8 mouse cellular contexts compared by ENCODE assay signal in genomic region chr10:59894251-59895160, GRCm38 (mm10). TPM values are rescaled to one million over a fixed set of nuclear protein-coding genes. Genes with fewer than 3 reads are reported as not detected.
DNase-seq lines count a peak whose midpoint lies in the region; TF ChIP-seq lines count a peak whose summit lies in the region.

No protein-coding gene starts in this region.

- peaks cover 10% of the 10 kb centered on the region; the same call in 1 of the 2 replicates for H3K4me1 ChIP-seq in lung, adult 2 months (ENCODE audit: control insufficient read depth, insufficient read depth, low read length)

- TF ChIP-seq POLR2A in lung, adult 2 months (IDR thresholded peaks at IDR 0.05; ENCODE audit: borderline replicate concordance, extremely low read depth, low read depth, low read length) = 0 out of 2 replicates have a peak, but pooled peaks have one; percentile 30

- DNase-seq in B cell, adult 2 months = peak; percentile 92 to 93
- DNase-seq in ZHBTc4 (ENCODE audit: low read depth, low spot score) = peak; percentile 89
- DNase-seq in embryo, embryonic 11 days = peak; percentile 88
- DNase-seq in gastrocnemius, postnatal 36 days = peak; percentile 77 to 85
- DNase-seq in kidney, postnatal 14 days = peak; percentile 89
- peak; percentile 83 for DNase-seq in lung, adult 2 months
- peak; percentile 78 for DNase-seq in ovary, postnatal 14 days (ENCODE audit: low spot score)
- DNase-seq in thymus, postnatal 0 days (ENCODE audit: low spot score) = peak; percentile 90

- WGBS in lung, adult 2 months = 79% methylated on average over 25 of the region's 25 CpGs

- H3K4me3 ChIP-seq in lung, adult 2 months (replicated peaks; ENCODE audit: extremely low read depth, low read depth, low read length) = no peak overlapping the region

- intact Hi-C loops in gastrocnemius, postnatal 36 days (cut with DNase I) = loop anchor here (2.0 to 5.0 kb wide), 3 partner anchors 56 to 113 kb away; partner anchors contain the start of gene Ddit4

- peak; percentile 87 for TF ChIP-seq CTCF in lung, adult 2 months (IDR thresholded peaks at IDR 0.05; ENCODE audit: insufficient read depth, low read length)

RNA-seq across cellular contexts. Expression of gene Dnajb12, which starts 15.2 kb away (rescaled TPM):
- 10 to 100 TPM; 54.7 to 61.2 TPM for total RNA-seq in gastrocnemius, postnatal 36 days (2021)
- polyA plus RNA-seq in lung, adult 2 months (2012; rRNA removed) = 49.5 and 57.2 TPM in 2 replicates
- 13.5 and 14.6 TPM in 2 replicates for polyA plus RNA-seq in thymus, postnatal 0 days (2015; fragmentation: Nextera tagmentation; extraction: Ambion mirVana)

RNA-seq across cellular contexts. Expression of gene Ddit4, which starts 57.1 kb away (rescaled TPM):
- total RNA-seq in gastrocnemius, postnatal 36 days (2021) = 10 to 100 TPM; 18.2 to 39.3 TPM
- 32.6 and 53.4 TPM in 2 replicates for polyA plus RNA-seq in lung, adult 2 months (2012; rRNA removed)
- polyA plus RNA-seq in thymus, postnatal 0 days (2015; fragmentation: Nextera tagmentation; extraction: Ambion mirVana) = 50.6 and 54.7 TPM in 2 replicates
